Mouse (Mus musculus) adrenal gland, adult 8-10 months (tissue): ENCODE measurements around the gene Slco3a1. TPM values are rescaled to one million over a fixed set of nuclear protein-coding genes. Genes with fewer than 3 reads are reported as not detected.

Experiments used
- DNase-seq: peaks from one replicate; pipeline ENCODE4 v3.0.0; 2022
- total RNA-seq, 4 experiments: library from RNA; stranded (reverse); gene quantifications; 2 replicates each; pipeline ENCODE4 v1.2.4; 2022

Gene Slco3a1
- total RNA-seq, 4 experiments from 2014 or later = 29.6 to 44.1 (median 39.0) TPM

- DNase-seq = no peak
Measured at GRCm38 (mm10) chr7:74527689-74528088, 26.9 kb downstream of the Slco3a1 start.

- DNase-seq = no peak
Measured at GRCm38 (mm10) chr7:74526030-74526429, 28.6 kb downstream of the Slco3a1 start.

- no peak for DNase-seq
Measured at GRCm38 (mm10) chr7:74525586-74525985, 29.0 kb downstream of the Slco3a1 start.

GRCm38 (mm10) chr7:74524188-74524971 lies 30.2 kb downstream of the Slco3a1 start:
- peak; percentile 45 for DNase-seq

GRCm38 (mm10) chr7:74523086-74523485 lies 31.5 kb downstream of the Slco3a1 start:
- DNase-seq = no peak

- DNase-seq = no peak
Measured at GRCm38 (mm10) chr7:74522260-74522659, 32.3 kb downstream of the Slco3a1 start.

- no peak for DNase-seq
Measured at GRCm38 (mm10) chr7:74519386-74519785, 35.2 kb downstream of the Slco3a1 start.

GRCm38 (mm10) chr7:74518776-74519175 lies 35.8 kb downstream of the Slco3a1 start:
- no peak for DNase-seq

GRCm38 (mm10) chr7:74518255-74518654 lies 36.3 kb downstream of the Slco3a1 start:
- no peak for DNase-seq

GRCm38 (mm10) chr7:74510676-74511075 lies 43.9 kb downstream of the Slco3a1 start:
- no peak for DNase-seq

GRCm38 (mm10) chr7:74508205-74508604 lies 46.4 kb downstream of the Slco3a1 start:
- DNase-seq = no peak

- DNase-seq = no peak
Measured at GRCm38 (mm10) chr7:74506856-74507255, 47.7 kb downstream of the Slco3a1 start.

GRCm38 (mm10) chr7:74505635-74506034 lies 48.9 kb downstream of the Slco3a1 start:
- DNase-seq = no peak

- DNase-seq = no peak
Measured at GRCm38 (mm10) chr7:74501187-74501586, 53.4 kb downstream of the Slco3a1 start.

- no peak for DNase-seq
Measured at GRCm38 (mm10) chr7:74499470-74499869, 55.1 kb downstream of the Slco3a1 start.

GRCm38 (mm10) chr7:74498266-74498980 lies 56.2 kb downstream of the Slco3a1 start:
- no peak for DNase-seq

GRCm38 (mm10) chr7:74497203-74497602 lies 57.4 kb downstream of the Slco3a1 start:
- DNase-seq = no peak

- DNase-seq = no peak
Measured at GRCm38 (mm10) chr7:74495451-74495850, 59.1 kb downstream of the Slco3a1 start.

- DNase-seq = no peak
Measured at GRCm38 (mm10) chr7:74493775-74494174, 60.8 kb downstream of the Slco3a1 start.

GRCm38 (mm10) chr7:74491683-74492355 lies 62.8 kb downstream of the Slco3a1 start:
- no peak for DNase-seq

GRCm38 (mm10) chr7:74488141-74488540 lies 66.4 kb downstream of the Slco3a1 start:
- no peak for DNase-seq

- no peak for DNase-seq
Measured at GRCm38 (mm10) chr7:74487727-74488126, 66.9 kb downstream of the Slco3a1 start.

GRCm38 (mm10) chr7:74486083-74486482 lies 68.5 kb downstream of the Slco3a1 start:
- no peak for DNase-seq
